Mouse (Mus musculus) intestine, embryonic 16.5 days (tissue): ENCODE measurements around the gene Hmgxb4. TPM values are rescaled to one million over a fixed set of nuclear protein-coding genes. Genes with fewer than 3 reads are reported as not detected.

ENCODE experiments used
- ATAC-seq: fragments of 200-750 bp; cut with Nextera tagmentation; 2 replicates; pipeline ENCODE4 v1.8.0; 2017; ENCODE audit warnings: moderate TSS enrichment, moderate library complexity
- H3K27ac ChIP-seq: fragments of 300-500 bp; sonication (generic); 2 replicates; pipeline ENCODE4 v1.5.1; 2014; ENCODE audit warnings: mild to moderate bottlenecking, low read length
- H3K27me3 ChIP-seq: fragments of 300-500 bp; sonication (generic); replicated peaks from 2 replicates; pipeline ENCODE4 v1.6.1; 2014; ENCODE audit warnings: low read length, control low read depth, mixed read lengths; ENCODE audit not compliant: control insufficient read depth, insufficient read depth
- H3K36me3 ChIP-seq: fragments of 300-500 bp; sonication (generic); 2 replicates; pipeline ENCODE4 v1.6.1; 2014; ENCODE audit warnings: low read length, control low read depth; ENCODE audit not compliant: control insufficient read depth, insufficient read depth
- H3K4me1 ChIP-seq: fragments of 300-500 bp; sonication (generic); 2 replicates; pipeline ENCODE4 v1.6.1; 2014; ENCODE audit warnings: low read length, control low read depth, mixed read lengths; ENCODE audit not compliant: control insufficient read depth, insufficient read depth
- H3K4me2 ChIP-seq: fragments of 300-500 bp; sonication (generic); 2 replicates; pipeline ENCODE4 v1.6.1; 2014; ENCODE audit warnings: low read depth, low read length, control low read depth
- H3K4me3 ChIP-seq: fragments of 300-500 bp; sonication (generic); 2 replicates; pipeline ENCODE4 v1.5.1; 2014; ENCODE audit warnings: mild to moderate bottlenecking, low read length
- H3K9ac ChIP-seq: fragments of 300-500 bp; sonication (generic); 2 replicates; pipeline ENCODE4 v1.6.1; 2014; ENCODE audit warnings: low read depth, low read length
- H3K9me3 ChIP-seq: fragments of 300-500 bp; sonication (generic); 2 replicates; pipeline ENCODE4 v1.6.1; 2016; ENCODE audit warnings: low read length, control low read depth; ENCODE audit not compliant: control insufficient read depth
- WGBS: fragments of 180-500 bp; shearing (Covaris S2); extraction: QIAGEN DNeasy Blood & Tissue Kit; methylation state at CpG from one replicate; pipeline ENCODE4 v1.1.7; 2014; 5-methylcytosine and 5-hydroxymethylcytosine counted together
- polyA plus RNA-seq: library from polyadenylated mRNA; unstranded; fragments of >200 nt; fragmentation: Nextera tagmentation; extraction: Ambion mirVana; gene quantifications from 2 replicates; pipeline ENCODE4 v1.2.1, GENCODE M21; 2015

The Hmgxb4 gene
- polyA plus RNA-seq, 1 experiment from 2014 or later, result 22.9 TPM

DNA sequence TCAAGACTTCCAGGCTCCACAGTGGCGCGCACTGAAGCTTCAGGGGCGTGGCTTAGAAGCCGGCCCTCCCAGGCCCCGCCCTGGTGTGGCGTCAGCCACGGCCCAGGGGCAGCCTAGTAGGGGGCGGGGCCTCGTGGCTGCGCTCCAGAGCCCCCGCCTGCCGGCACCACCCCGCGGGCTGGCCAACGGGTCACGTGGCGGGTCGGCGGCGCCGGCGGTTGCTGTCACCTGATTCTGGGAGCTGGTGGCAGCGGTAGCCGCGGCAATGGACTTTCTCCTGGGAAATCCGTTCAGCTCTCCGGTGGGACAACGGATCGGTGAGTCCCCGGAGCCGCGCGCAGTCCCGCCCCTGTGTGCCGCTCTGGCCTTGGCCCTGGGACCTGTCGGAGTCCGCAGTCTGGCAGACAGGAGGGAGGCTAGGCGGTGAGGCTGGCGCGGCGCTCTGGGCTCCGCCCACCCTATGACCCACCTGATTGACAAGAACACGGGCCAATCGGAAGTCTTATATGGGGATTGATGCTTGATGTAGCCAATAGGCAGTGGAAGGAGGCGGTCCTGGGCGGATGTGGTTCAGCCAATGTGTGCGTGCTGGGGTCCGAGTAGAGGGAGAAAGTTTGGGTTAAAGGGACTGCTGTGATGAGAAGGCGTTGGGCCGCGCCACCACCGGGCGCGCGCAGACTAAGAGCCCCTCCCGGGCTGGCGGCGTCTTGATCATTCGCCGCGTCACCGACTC is 40.5 kb downstream of the Hmgxb4 start, which contains the start of gene Tom1:
Gene Tom1 (plus strand): TSS at position 195 of the 733 bp plus-strand sequence.
- peak within 1 kb of the TSS; percentile 92 for H3K4me2 ChIP-seq
- no peaks in the 10 kb centered on the region for H3K27me3 ChIP-seq
- H3K4me1 ChIP-seq, result peaks cover 18% of the 10 kb centered on the region
- H3K9me3 ChIP-seq, result no peaks in the 10 kb centered on the region
- H3K9ac ChIP-seq, result peak within 1 kb of the TSS; percentile 75
- ATAC-seq, result peak; percentile 99
- peaks cover 9% of the 10 kb centered on the region; the same call in 1 of the 2 replicates for H3K36me3 ChIP-seq
- H3K27ac ChIP-seq, result peak within 1 kb of the TSS; percentile 61
- H3K4me3 ChIP-seq, result peak within 1 kb of the TSS; percentile 78
- 0% methylated on average over 61 of the region's 62 CpGs for WGBS

GRCm38 (mm10) chr8:75034285-75034684 is 41.1 kb downstream of the Hmgxb4 start:
- Histone ChIP-seq H3K4me3 (peak overlapping the region; percentile 78), H3K4me2 (peak overlapping the region; percentile 92), H3K27me3 (no peaks in the 10 kb centered on the region), H3K27ac (peak overlapping the region; percentile 61), H3K4me1 (peaks cover 22% of the 10 kb centered on the region), H3K9me3 (no peaks in the 10 kb centered on the region), H3K36me3 (peaks cover 9% of the 10 kb centered on the region; the same call in 1 of the 2 replicates), H3K9ac (peak overlapping the region; percentile 75)
- ATAC-seq, result peak; percentile 9; the same call in 1 of the 2 replicates
- under 1% methylated on average over 17 of the region's 17 CpGs for WGBS

DNA sequence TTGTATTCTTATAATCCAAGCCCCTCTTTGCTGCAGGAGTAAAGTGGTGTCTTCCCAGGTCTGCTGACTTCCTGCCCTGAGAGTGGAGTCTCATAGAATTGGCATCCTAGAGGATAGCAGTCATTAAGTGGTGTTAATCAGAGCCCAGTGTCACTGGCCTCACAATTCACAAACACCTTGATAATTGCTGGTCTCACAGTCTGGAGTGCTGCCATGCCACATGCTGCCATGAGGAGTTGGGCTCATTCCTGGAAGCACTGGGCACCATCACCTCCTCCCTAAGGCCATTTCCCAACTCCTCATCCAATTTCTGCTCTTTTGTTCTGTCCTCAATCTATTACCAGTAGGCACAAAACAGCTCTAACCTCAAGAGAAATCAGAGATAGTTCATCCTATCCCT is 42.5 kb downstream of the Hmgxb4 start:
- Histone ChIP-seq H3K9ac (no peak overlapping the region), H3K27ac (no peak overlapping the region), H3K36me3 (0 out of 2 replicates have a peak, but pooled peaks cover under 1% of the 10 kb centered on the region), H3K27me3 (no peaks in the 10 kb centered on the region), H3K9me3 (no peaks in the 10 kb centered on the region), H3K4me2 (no peak overlapping the region), H3K4me1 (peaks cover 22% of the 10 kb centered on the region), H3K4me3 (no peak overlapping the region)
- no peak for ATAC-seq

DNA sequence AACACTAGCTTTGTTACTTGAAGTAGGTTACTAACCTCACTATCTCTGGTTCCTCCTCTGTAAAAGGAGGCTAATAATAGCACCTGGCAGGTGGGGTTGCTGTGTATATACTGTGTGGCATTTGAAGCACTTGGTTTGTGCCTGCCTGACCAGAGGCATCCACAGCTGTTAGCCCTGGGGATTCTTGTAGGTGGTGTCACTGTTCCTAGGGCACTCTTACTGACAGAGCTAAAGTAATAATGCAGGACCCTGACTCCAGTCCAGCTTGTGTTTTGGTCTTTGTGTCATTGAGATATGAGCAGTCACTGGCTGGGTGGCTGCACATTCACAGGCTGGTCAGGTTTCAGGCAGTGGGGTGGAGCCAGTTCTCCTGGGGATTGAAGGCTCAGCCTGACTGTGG is 45.3 kb downstream of the Hmgxb4 start:
- Histone ChIP-seq H3K4me3 (no peak overlapping the region), H3K27ac (no peak overlapping the region), H3K4me1 (peaks cover 20% of the 10 kb centered on the region), H3K9ac (no peak overlapping the region), H3K4me2 (no peak overlapping the region), H3K27me3 (no peaks in the 10 kb centered on the region), H3K36me3 (no peaks in the 10 kb centered on the region), H3K9me3 (no peaks in the 10 kb centered on the region)
- no peak for ATAC-seq

GRCm38 (mm10) chr8:75039754-75040153 is 46.6 kb downstream of the Hmgxb4 start:
- H3K4me1 ChIP-seq, result peaks cover 15% of the 10 kb centered on the region
- H3K4me2 ChIP-seq, result no peak overlapping the region
- no peaks in the 10 kb centered on the region for H3K27me3 ChIP-seq
- H3K9me3 ChIP-seq, result no peaks in the 10 kb centered on the region
- ATAC-seq, result no peak
- H3K9ac ChIP-seq, result no peak overlapping the region
- WGBS, result 84% methylated on average over 1 of the region's 1 CpGs
- no peak overlapping the region for H3K4me3 ChIP-seq
- H3K27ac ChIP-seq, result no peak overlapping the region
- no peaks in the 10 kb centered on the region for H3K36me3 ChIP-seq

DNA sequence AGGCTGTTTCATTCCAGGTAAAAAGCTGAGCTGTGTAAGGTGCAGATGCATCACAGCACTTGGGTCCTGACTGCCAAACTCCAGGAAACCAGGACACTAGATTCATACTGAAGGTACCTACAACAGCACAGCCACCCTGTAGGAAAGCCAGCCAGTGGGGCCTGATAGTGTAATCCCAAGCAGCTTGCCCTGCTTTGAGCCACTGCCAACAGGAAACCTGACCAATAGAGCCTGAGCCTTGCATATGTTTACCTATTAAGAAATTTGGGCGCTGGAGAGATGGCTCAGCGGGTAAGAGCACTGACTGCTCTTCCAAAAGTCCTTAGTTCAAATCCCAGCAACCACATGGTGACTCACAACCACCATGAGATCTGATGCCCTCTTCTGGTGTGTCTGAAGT is 49.0 kb downstream of the Hmgxb4 start:
- 81% methylated on average over 2 of the region's 2 CpGs for WGBS
- Histone ChIP-seq H3K27ac (no peak overlapping the region), H3K27me3 (no peaks in the 10 kb centered on the region)

DNA sequence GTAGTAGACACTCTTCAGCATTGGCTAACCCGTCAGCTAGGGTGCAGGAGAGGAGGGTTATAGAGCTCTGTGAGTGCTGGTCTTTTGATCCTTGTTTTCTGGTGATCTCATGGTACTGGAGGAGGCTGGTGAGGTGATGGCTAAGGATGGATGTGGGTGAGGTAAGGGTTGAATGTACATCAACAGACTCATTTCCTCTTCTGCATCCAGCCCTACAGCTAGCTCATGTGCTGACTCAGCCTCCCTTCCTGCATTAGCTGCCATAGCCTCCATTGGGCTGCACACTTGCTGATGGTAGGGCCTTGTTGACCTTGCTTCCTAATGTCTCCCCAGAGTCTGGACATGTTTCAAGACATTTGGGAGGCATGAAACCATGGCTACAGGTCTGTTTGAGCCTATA is 49.8 kb downstream of the Hmgxb4 start:
- no peak overlapping the region for H3K4me3 ChIP-seq
- WGBS, result 82% methylated on average over 1 of the region's 1 CpGs
- no peak overlapping the region for H3K4me2 ChIP-seq
- no peak overlapping the region for H3K9ac ChIP-seq
- H3K27me3 ChIP-seq, result no peaks in the 10 kb centered on the region
- no peaks in the 10 kb centered on the region for H3K9me3 ChIP-seq
- H3K36me3 ChIP-seq, result no peaks in the 10 kb centered on the region
- ATAC-seq, result no peak
- H3K4me1 ChIP-seq, result peaks cover 11% of the 10 kb centered on the region
- H3K27ac ChIP-seq, result no peak overlapping the region

More for the DNA sequence above, 49.0 kb downstream of the Hmgxb4 start:
- Histone ChIP-seq H3K4me2 (no peak overlapping the region), H3K4me3 (no peak overlapping the region), H3K4me1 (peaks cover 15% of the 10 kb centered on the region), H3K9me3 (no peaks in the 10 kb centered on the region), H3K36me3 (no peaks in the 10 kb centered on the region), H3K9ac (no peak overlapping the region)
- no peak for ATAC-seq

GRCm38 (mm10) chr8:75046303-75046702 is 53.1 kb downstream of the Hmgxb4 start:
- Histone ChIP-seq H3K27me3 (no peaks in the 10 kb centered on the region), H3K36me3 (no peaks in the 10 kb centered on the region), H3K4me1 (no peaks in the 10 kb centered on the region), H3K27ac (no peak overlapping the region), H3K4me3 (no peak overlapping the region), H3K4me2 (no peak overlapping the region), H3K9ac (no peak overlapping the region), H3K9me3 (no peaks in the 10 kb centered on the region)
- WGBS, result 78% methylated on average over 1 of the region's 1 CpGs
- ATAC-seq, result no peak

DNA sequence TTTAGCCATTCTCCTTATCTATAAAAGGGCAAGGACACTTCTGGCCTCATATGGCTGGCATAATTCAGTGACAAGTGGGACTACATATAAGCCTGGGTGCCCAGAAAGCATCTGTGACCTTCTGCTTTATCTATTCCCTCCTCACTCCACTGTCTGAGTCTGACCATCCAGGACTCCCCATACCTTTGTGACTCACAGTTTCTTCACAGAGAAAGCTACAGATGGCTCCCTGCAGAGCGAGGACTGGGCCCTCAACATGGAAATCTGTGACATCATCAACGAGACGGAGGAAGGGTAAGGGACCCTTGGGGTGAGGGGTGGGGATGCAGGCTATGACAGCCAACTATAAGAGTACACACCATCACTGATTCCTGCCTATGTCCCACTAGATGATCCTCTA is 54.6 kb downstream of the Hmgxb4 start:
- H3K9ac ChIP-seq, result no peak overlapping the region
- H3K9me3 ChIP-seq, result no peaks in the 10 kb centered on the region
- H3K4me2 ChIP-seq, result no peak overlapping the region
- no peak for ATAC-seq
- H3K4me3 ChIP-seq, result no peak overlapping the region
- no peak overlapping the region for H3K27ac ChIP-seq
- H3K36me3 ChIP-seq, result no peaks in the 10 kb centered on the region
- no peaks in the 10 kb centered on the region for H3K4me1 ChIP-seq
- WGBS, result 85% methylated on average over 3 of the region's 3 CpGs
- H3K27me3 ChIP-seq, result no peaks in the 10 kb centered on the region

- ATAC-seq, result no peak
- no peaks in the 10 kb centered on the region for H3K36me3 ChIP-seq
- WGBS, result 93% methylated on average over 4 of the region's 4 CpGs
- H3K27ac ChIP-seq, result no peak overlapping the region
- H3K27me3 ChIP-seq, result no peaks in the 10 kb centered on the region
- H3K9ac ChIP-seq, result no peak overlapping the region
- H3K4me3 ChIP-seq, result no peak overlapping the region
- no peaks in the 10 kb centered on the region for H3K4me1 ChIP-seq
- H3K9me3 ChIP-seq, result no peaks in the 10 kb centered on the region
- H3K4me2 ChIP-seq, result no peak overlapping the region
Measured at GRCm38 (mm10) chr8:75053342-75053741, 60.2 kb downstream of the Hmgxb4 start.
